Comparison of ENCODE assay signal across 9 mouse cellular contexts in genomic region chr13:20120723-20121122, GRCm38 (mm10). TPM values are rescaled to one million over a fixed set of nuclear protein-coding genes. Genes with fewer than 3 reads are reported as not detected.
A peak's percentile ranks its signal among the peaks of the same experiment; 100 is the strongest.
DNase-seq lines count a peak whose midpoint lies in the region; ATAC-seq and TF ChIP-seq lines count a peak whose summit lies in the region.
"Had no signal": no experiment of that assay in that cellular context is flagged by ENCODE, and none has a peak within 500 bp of the region (broad histone marks: within the 10 kb centered on the region; RNA-seq: fewer than 3 reads in every experiment).

No protein-coding gene starts in this region.

- H3K9ac ChIP-seq in heart, embryonic 13.5 days, result no peak overlapping the region
- no peak overlapping the region for H3K9ac ChIP-seq in hindbrain, embryonic 11.5 days (ENCODE audit: low read depth, low read length)
- H3K9ac ChIP-seq: liver, embryonic 15.5 days had no signal

- 21% methylated on average over 5 of the region's 5 CpGs for WGBS in thymus, adult 2 months
- 58% methylated on average over 5 of the region's 5 CpGs for WGBS in heart, embryonic 13.5 days
- 84% methylated on average over 5 of the region's 5 CpGs for WGBS in hindbrain, embryonic 11.5 days

- peaks cover 9% of the 10 kb centered on the region for H3K4me1 ChIP-seq in thymus, adult 2 months (replicated peaks; ENCODE audit: control insufficient read depth, insufficient read depth, low read length)
- H3K4me1 ChIP-seq in heart, embryonic 13.5 days, result peaks cover 32% of the 10 kb centered on the region
- no peaks in the 10 kb centered on the region for H3K4me1 ChIP-seq in hindbrain, embryonic 11.5 days (replicated peaks; ENCODE audit: control insufficient read depth, insufficient read depth, low read length)

- TF ChIP-seq CTCF in thymus, adult 2 months (IDR thresholded peaks at IDR 0.05; ENCODE audit: borderline replicate concordance, control insufficient read depth, extremely low read depth, insufficient read depth, low read length, poor library complexity), result no peak

- ATAC-seq in heart, embryonic 13.5 days (ENCODE audit: extremely low read depth, insufficient number of reproducible peaks, low FRiP score, low TSS enrichment), result no peak
- ATAC-seq in hindbrain, embryonic 11.5 days (ENCODE audit: low FRiP score), result no peak

- no peak for TF ChIP-seq POLR2A in thymus, adult 2 months (IDR thresholded peaks at IDR 0.05; ENCODE audit: control insufficient read depth, extremely low read depth, insufficient read depth, low read length, poor library complexity)

- H3K4me2 ChIP-seq in heart, embryonic 13.5 days, result no peak overlapping the region
- H3K4me2 ChIP-seq in hindbrain, embryonic 11.5 days (replicated peaks; ENCODE audit: low read depth, low read length), result no peak overlapping the region
- H3K4me2 ChIP-seq: liver, embryonic 15.5 days had no signal

- no peak overlapping the region for H3K4me3 ChIP-seq in thymus, adult 2 months (ENCODE audit: control insufficient read depth, insufficient read depth, low read length)
- no peak overlapping the region for H3K4me3 ChIP-seq in heart, embryonic 13.5 days
- H3K4me3 ChIP-seq in hindbrain, embryonic 11.5 days (ENCODE audit: low read depth, low read length), result no peak overlapping the region
- H3K4me3 ChIP-seq: liver, embryonic 15.5 days had no signal

- H3K27me3 ChIP-seq in thymus, adult 2 months (ENCODE audit: control insufficient read depth, insufficient read depth, low read length), result no peaks in the 10 kb centered on the region
- no peaks in the 10 kb centered on the region for H3K27me3 ChIP-seq in heart, embryonic 13.5 days (replicated peaks)
- no peaks in the 10 kb centered on the region for H3K27me3 ChIP-seq in hindbrain, embryonic 11.5 days (ENCODE audit: control insufficient read depth, insufficient read depth, low read length)

- DNase-seq in thymus, adult 2 months, result peak; percentile 22
- no peak for DNase-seq in thymus, adult 18-20 months
- peak; percentile 71 for DNase-seq in lung, postnatal 36 days
- DNase-seq in thymus, postnatal 4 days, result peak; percentile 45
- DNase-seq in hindbrain, embryonic 11.5 days (ENCODE audit: low spot score), result no peak
- DNase-seq in cerebellum, adult 9-11 months, result no peak
- no peak for DNase-seq in layer of hippocampus, postnatal 36 days

- H3K36me3 ChIP-seq in thymus, adult 2 months (ENCODE audit: control insufficient read depth, insufficient read depth, low read length), result no peaks in the 10 kb centered on the region
- no peaks in the 10 kb centered on the region for H3K36me3 ChIP-seq in heart, embryonic 13.5 days
- no peaks in the 10 kb centered on the region for H3K36me3 ChIP-seq in hindbrain, embryonic 11.5 days (ENCODE audit: control insufficient read depth, insufficient read depth, low read length)
- H3K36me3 ChIP-seq: liver, embryonic 15.5 days had no signal

- no peak overlapping the region for H3K27ac ChIP-seq in thymus, adult 2 months (ENCODE audit: control insufficient read depth, insufficient read depth, low read length)
- H3K27ac ChIP-seq in heart, embryonic 13.5 days (replicated peaks), result peak overlapping the region; percentile 24
- no peak overlapping the region for H3K27ac ChIP-seq in hindbrain, embryonic 11.5 days (ENCODE audit: low read depth, low read length)
- H3K27ac ChIP-seq: liver, embryonic 15.5 days had no signal

- H3K9me3 ChIP-seq in heart, embryonic 13.5 days, result no peaks in the 10 kb centered on the region
- no peaks in the 10 kb centered on the region for H3K9me3 ChIP-seq in hindbrain, embryonic 11.5 days (ENCODE audit: control insufficient read depth, low read length)
- H3K9me3 ChIP-seq: liver, embryonic 15.5 days had no signal

RNA-seq across cellular contexts. Expression of gene Elmo1, which starts 30.3 kb away (rescaled TPM):
- polyA plus RNA-seq in thymus, adult 2 months (2012; rRNA removed), result 50.2 and 52.5 TPM in 2 replicates
- 9.3 and 9.5 TPM in 2 replicates for polyA plus RNA-seq in heart, embryonic 13.5 days (2015; fragmentation: Nextera tagmentation; extraction: Ambion mirVana)
- polyA plus RNA-seq in hindbrain, embryonic 11.5 days (2014; fragmentation: Nextera tagmentation; extraction: Ambion mirVana), result 22.9 and 23.4 TPM in 2 replicates
- total RNA-seq in layer of hippocampus, postnatal 36 days (2021), result 10 to 100 TPM; 24.6 to 29.2 TPM

Comparison
In these comparisons a context has a peak if more than half of its experiments do, and no peak if none do; other contexts are left out.
1. DNase-seq: peak in thymus, adult 2 months (single experiment), lung, postnatal 36 days (single experiment) and thymus, postnatal 4 days (single experiment); none in thymus, adult 18-20 months (0 of 2), hindbrain, embryonic 11.5 days (single experiment), cerebellum, adult 9-11 months (single experiment) and layer of hippocampus, postnatal 36 days (0 of 2).